Mouse (Mus musculus) large intestine, adult 2 months (tissue): Measurements from ENCODE around the gene Scn1a. TPM values are rescaled to one million over a fixed set of nuclear protein-coding genes. Genes with fewer than 3 reads are reported as not detected.

ENCODE experiments used
- DNase-seq: peaks from one replicate; pipeline ENCODE4 v3.0.0-alpha.2; 2012; ENCODE audit warnings: low read depth, low spot score
- WGBS: fragments of 180-500 bp; shearing (Covaris S2); methylation state at CpG from one replicate; pipeline ENCODE4 v1.1.7; 2018; 5-methylcytosine and 5-hydroxymethylcytosine counted together
- polyA plus RNA-seq: library from polyadenylated mRNA; depleted of rRNA; stranded (reverse); fragments of >200 nt; gene quantifications from 2 replicates; pipeline ENCODE4 v1.2.3, GENCODE M21; 2012; rRNA removed

Scn1a gene
- polyA plus RNA-seq, 1 experiment = not detected

- peak; percentile 69 for DNase-seq
- WGBS = 1% methylated on average over 56 of the region's 56 CpGs
Measured at GRCm38 (mm10) chr2:66256220-66257131, 184.2 kb downstream of the Scn1a start, which contains the start of gene Ttc21b. Gene Ttc21b, minus strand, starts transcription at chr2:66256617.

DNA sequence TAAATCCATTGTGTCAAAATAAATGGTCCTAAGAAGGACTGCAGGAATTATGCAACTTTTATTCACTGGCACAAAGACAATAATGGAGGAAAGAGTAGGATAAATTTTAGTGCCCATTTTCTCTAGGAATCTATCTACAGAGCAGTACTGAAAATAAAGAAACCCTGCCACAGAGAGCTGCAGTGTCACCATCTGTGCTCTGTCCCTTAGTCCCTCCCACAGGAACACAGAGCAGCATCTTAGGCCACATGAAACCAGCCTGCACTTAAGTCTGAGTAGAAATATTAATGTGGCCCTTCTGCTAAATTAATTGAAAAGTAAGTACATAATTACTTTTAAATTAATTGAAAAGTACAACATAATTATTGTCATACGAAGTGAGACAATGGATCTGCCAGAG lies 196.6 kb downstream of the Scn1a start:
- 87% methylated on average over 1 of the region's 1 CpGs for WGBS

DNA sequence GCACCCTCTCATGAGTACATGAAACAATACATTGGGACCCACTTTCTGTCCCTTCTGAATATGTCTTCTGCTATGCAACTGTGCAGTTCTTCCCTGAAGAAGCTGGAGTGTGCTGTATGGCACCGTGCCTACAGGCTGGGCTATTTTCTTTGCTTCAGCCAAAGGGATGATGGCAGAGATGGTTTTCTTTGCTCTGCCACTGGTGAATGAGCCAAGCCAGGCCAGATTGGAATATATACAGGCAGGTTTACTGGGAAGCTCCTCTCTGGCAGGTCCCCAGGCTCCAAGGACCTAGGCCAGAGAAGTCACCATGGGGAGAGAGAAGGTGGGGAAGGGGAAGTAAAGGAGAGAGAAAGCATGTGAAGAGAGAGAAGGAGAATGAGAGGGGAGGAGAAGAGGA lies 200.3 kb downstream of the Scn1a start:
- WGBS = 89% methylated on average over 1 of the region's 1 CpGs

More for the DNA sequence above, 196.6 kb downstream of the Scn1a start:
- no peak for DNase-seq

DNA sequence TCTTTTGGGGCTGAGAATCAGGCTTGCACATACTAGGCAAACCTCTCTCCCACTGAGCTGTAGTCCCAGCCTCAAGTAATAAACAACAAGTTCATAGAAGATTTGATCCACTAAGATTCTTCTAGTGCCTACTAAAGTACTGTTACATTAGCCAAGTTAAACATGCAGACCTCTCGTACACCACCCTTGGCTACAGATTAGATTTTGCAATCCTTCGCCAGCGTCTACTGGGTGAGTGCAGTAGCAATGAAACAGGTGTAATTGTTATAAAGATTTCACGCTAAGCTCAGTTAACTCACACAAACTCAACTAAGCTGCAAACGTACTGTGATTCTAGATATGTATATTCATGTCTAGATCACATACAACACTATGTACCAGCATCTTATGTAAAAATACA lies 201.8 kb downstream of the Scn1a start:
- DNase-seq = no peak
- WGBS = 82% methylated on average over 5 of the region's 5 CpGs

More for the DNA sequence above, 200.3 kb downstream of the Scn1a start:
- DNase-seq = no peak

DNA sequence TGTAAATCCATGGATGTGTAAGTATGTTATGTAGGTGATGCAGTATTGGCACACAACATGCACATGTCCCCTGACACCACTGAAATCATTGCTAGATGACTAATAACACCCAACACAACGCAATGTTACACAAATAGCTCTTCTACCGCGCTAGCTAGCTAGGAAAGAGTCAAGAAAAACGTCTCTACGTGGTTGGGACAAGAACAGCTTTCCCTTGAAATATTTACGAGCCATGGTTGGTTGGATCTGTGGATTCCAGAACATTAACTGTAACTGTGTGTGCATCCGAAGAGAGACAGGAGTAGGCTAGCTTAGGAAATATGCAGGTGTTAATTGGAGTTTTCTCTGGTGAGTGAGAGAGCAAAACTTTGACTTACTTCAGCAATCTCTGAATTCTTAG lies 219.7 kb downstream of the Scn1a start:
- WGBS = 87% methylated on average over 7 of the region's 7 CpGs
- DNase-seq = no peak

Other genes starting within 250 kb of the Scn1a start
- gene Ttc21b, start 184.2 kb downstream of the Scn1a start, polyA plus RNA-seq = 0.88 and 1.3 TPM in 2 replicates
- 0.01 and 0.07 TPM in 2 replicates for gene Scn9a, start 194.1 kb upstream of the Scn1a start, polyA plus RNA-seq